Mouse (Mus musculus) thymus, postnatal 25 days (tissue): Measurements from ENCODE around the gene Mob1a.

Source experiments
- DNase-seq: peaks from one replicate; pipeline ENCODE4 v3.0.0; 2022

Mob1a gene

DNA sequence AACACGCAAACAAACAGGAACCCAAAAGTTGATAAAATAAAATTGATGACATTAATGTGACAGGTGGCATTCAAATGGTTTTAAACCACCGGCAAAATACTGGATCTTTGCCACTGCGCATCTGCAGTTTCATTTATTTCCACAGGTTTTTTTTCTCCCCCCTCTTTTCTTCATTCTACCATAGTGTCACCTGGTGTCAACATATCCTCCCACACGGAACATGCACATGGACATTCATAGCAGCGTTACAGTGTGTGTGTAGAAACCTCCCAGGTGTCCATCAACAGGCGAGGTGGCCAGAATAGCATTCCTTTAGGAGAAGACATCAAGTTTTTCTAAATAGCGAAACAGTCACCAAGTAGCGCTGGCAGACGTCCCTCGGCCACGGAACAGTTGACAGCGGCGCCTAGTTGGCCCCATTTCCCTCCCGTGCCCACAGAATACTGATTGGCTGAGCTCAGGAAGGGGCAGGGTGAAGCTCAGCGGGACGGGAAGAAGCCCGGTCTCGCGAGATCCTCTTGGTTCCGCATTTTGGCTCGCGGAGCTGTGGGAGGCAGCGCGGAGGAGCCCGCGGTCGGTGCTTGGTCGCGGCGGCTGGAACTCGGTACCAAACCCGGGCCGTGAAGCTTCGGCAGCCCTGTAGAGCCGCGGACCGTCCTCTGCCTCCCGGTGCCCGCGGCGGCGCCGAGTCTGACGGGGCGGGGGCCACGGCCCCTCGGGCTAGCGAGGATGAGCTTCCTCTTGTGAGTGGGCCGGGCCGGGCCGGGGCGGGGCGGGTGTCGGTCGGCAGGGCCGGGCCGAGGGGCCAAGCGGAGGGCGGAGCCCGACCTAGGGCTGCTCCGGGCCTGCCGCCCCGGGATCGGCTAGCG is at the start of gene Mob1a, which contains the start of gene Mthfd2:
Gene Mob1a (plus strand): TSS at position 492 of the 869 bp plus-strand sequence.
Gene Mthfd2 (minus strand): TSS at position 384 of the 869 bp plus-strand sequence.
- DNase-seq, result peak; percentile 93

DNA sequence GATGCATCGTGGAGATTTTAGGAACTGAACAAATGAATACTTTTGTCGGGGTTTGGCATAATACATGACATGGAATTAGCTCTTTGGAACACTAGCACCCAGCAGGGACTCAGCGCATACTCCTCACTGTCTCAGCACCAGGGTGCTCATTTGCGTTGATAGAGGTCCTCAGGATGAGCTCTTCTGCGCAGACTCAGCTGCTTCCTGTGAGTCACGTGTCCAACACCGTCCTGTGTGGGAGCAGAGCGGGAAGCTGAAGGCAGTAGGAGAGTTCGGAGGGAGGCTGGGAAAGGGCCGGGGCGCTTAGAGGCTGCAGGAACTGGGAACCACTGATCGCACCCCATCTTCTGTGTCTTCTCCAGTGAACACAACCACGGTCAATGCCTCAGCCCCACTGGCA is 48.7 kb upstream of the Mob1a start:
- DNase-seq, result no peak

DNA sequence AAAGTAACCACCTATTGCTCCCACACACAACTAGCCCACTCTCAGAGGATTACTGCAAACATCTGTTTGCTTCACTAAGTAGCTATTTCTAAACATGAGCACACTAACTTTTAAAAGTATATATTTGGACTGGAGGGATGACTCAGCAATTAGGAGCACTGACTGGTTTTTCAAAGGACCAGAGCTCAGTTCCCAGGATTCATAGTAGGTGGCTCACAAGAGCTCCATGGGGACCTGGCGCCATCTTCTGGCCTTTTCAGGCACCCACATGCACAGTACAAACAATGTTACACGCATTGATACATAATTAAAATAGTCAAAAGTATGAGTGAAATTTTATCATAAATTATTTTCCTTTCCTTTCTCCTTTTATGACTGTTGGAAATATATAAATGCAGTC is 46.9 kb upstream of the Mob1a start:
- peak; percentile 49 for DNase-seq

DNA sequence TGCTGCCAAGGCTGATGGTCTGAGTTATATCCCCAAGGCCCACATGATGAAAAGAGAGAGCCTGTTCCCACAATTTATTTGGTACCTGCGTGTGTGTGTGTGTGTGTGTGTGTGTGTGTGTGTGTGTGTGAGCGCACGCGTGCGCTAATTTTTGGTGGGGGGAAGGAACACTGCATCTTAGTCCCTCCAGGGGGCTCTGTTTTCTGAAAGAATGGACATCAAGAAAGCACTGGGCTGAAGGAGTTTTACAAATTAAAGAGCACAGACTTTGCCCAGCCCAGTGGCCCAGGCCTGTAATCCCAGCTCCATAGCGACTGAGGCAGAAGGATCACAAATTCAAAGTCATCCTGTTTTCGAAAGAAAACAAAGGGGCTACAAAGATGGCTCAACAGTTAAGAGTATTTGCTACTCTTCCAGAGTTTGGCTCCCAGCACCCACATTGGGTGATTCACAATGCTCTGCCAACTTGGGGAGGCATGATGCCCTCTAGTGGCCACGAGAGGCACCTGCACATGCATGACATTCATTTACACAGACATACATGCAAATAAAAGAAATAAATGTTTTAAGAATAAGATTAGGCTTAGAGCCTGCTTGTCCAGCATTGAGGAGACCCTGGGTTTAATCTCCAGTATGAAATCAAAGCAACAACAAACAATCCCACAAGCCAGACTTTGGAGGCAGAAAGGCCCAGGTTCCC is 45.4 kb upstream of the Mob1a start:
- peak; percentile 36 for DNase-seq

- DNase-seq, result no peak
Measured at GRCm38 (mm10) chr6:83300447-83301229, 25.2 kb upstream of the Mob1a start.

DNA sequence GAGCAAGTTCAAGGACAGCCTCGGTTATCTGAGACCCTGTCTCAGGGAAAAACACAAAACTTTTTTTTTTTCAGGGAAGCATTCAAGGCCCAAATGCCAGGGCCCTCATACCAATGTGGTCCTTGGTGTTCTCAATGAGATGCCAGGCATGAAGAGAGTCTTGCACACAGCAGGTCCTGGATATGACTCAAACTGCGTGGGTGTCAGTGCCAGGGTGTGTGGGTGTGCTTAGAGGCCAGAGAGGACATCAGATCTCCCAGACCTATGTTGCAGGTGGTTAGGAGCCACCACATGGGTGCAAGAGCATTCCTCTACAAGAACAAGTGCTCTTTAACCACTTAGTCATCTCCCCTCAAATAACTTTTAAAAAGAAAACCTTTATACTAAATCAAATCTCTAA is 24.5 kb upstream of the Mob1a start:
- DNase-seq, result no peak

DNA sequence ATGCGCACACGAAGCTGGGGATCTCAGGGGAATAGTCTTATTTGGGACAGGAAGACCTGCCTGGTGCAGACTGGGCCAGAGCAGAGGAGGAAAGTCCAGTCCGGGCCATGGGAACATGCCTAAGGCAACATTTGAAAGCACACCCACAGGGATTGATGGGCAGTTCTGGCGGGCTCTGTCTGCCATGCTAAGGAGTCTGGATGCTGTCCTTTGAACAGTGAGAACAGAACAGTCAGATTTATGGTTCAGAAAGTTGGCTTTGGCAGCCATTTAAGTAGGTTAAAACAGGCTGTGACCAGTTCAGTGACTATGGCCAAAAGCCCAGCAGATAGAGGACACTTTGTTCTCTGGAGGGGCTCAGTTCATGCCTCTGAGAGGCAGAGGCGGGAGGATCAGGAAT is 23.6 kb upstream of the Mob1a start:
- DNase-seq, result no peak

- DNase-seq, result no peak
Measured at GRCm38 (mm10) chr6:83309017-83309416, 16.8 kb upstream of the Mob1a start.

- DNase-seq, result no peak
Measured at GRCm38 (mm10) chr6:83311206-83311605, 14.6 kb upstream of the Mob1a start.

GRCm38 (mm10) chr6:83312021-83312420 is 13.8 kb upstream of the Mob1a start:
- DNase-seq, result no peak

GRCm38 (mm10) chr6:83312514-83312913 is 13.3 kb upstream of the Mob1a start:
- DNase-seq, result peak; percentile 12

DNA sequence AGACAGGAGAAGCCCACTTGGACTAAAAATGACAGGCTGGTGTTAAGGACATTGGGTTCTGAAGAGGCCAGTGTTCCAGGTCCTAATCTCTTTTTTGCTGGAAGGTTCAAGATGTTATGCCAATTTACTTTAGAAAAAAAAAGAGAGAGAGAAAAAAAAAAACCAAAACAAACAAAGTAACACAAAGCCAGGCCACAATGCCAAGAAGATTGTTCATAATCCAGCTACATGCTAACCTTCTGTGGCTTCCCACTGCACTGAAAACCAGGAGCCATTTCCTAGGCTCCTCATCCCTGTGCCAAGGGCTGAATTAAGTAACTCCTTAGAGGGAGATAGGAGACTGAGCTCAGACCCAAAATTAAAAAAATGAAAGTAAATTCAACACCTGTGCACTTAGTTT is 10.5 kb upstream of the Mob1a start:
- no peak for DNase-seq

- no peak for DNase-seq
Measured at GRCm38 (mm10) chr6:83316022-83316421, 9.8 kb upstream of the Mob1a start.

DNA sequence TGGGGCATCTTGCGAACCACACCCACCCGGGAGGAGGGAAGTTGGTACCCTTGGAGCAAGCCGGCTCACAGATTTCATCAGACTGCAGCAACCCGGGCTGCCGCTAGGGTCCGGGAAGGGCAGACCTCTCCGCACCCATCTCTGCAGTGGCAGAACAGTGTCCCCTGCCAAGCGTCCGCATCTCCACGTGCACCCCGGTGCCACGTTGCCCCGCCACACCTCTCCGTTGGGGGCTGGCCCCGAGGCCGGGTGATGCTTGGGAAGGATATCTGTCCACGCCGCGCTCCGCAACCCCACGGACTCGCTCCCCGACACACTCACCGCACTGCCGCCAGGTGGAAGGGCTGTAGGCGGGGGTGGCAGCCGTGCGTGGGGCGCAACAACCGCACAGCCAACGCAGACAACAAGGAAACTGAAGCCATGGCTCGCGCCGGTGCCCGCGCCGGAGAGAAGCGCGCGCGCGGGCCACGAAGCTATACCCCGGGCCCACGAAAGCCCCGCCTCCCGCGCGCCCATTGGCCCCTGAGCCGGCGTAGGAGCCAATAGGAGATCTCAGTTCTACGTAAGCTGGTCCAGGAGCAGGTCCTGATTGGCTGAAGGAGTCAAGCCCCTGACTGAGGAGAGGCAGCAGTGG is 8.6 kb upstream of the Mob1a start:
- DNase-seq, result peak; percentile 93

GRCm38 (mm10) chr6:83321927-83322326 is 3.9 kb upstream of the Mob1a start:
- no peak for DNase-seq

DNA sequence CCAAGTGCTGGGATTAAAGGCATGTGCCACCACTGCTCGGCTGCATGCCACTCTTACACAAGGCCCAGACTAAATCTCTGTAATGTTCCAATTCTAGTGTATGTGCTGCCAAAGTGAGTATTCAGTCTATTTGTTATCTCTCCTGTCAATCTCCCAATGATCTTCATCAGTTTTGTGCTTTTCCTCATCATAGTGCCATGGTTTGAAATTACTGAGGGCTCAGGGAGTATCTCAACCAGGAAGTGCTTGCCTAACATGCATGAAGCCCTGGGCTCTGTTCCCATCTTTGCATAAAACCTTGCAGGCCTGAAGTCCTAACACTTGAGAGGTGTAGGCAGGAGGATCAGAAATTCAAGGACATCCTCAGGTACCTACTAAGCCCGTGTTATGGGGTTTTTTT is 3.0 kb upstream of the Mob1a start:
- DNase-seq, result no peak

GRCm38 (mm10) chr6:83323652-83324419 is 2.0 kb upstream of the Mob1a start:
- no peak for DNase-seq

DNA sequence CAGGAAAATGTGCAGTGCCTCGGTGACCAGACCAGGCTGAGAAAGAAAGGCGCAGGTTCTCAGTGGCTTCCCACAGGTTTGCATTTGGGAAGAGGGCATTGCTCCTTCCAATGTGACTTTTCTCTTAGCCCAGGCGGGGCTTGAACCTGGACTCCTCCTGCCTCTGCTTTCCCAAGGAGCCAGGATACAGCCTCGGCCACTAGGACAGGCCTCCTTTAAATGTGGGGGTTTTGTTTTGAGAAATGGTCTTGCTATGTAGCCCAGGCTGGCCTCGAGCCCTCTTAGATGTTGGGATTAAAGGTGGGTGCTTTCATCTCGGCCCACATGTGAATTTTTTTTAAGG is 549 bp downstream of the Mob1a start:
- DNase-seq, result no peak

GRCm38 (mm10) chr6:83326761-83327160 is 945 bp downstream of the Mob1a start:
- DNase-seq, result no peak

DNA sequence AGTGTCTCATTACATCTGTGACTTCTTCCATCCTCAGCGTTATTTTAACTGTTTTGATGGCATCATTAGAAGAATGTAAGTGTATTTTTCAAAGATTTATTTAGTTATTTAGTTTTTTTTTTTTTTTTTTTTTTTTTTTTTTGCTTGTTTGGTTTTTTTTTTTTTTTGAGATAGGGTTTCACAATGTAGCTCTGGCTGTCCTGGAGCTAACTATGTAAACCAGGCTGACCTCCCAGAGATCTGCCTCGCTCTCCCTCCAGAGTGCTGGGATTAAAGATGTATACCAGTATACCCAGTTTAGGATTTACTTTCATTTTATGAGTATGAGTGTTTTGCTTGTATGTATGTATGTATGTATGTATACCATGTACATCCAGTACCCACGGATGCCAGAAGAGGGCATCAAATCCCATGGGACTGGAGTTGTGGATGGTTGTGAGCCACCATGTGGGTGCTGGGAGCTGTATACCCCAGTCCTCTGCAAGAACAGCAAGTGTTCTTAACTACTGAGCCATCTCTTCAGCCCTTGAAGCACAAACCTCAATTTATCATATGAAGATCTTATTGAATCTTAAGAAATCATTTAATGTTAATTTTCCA is 1.9 kb downstream of the Mob1a start:
- no peak for DNase-seq

- DNase-seq, result no peak
Measured at GRCm38 (mm10) chr6:83341387-83341786, 15.6 kb downstream of the Mob1a start.

GRCm38 (mm10) chr6:83342957-83343356 is 17.1 kb downstream of the Mob1a start:
- DNase-seq, result no peak
